Mouse (Mus musculus) kidney, adult 2 months (tissue): ENCODE data around the gene Il17rd.

Source experiments
- CTCF ChIP-seq: fragments of 200-500 bp; conservative IDR thresholded peaks from 2 replicates; pipeline ENCODE4 v1.5.1; 2011; ENCODE audit warnings: low read depth, mild to moderate bottlenecking, control low read depth, low read length, moderate library complexity, mixed read lengths; ENCODE audit not compliant: insufficient read depth, insufficient read length
- POLR2A ChIP-seq: fragments of 200-500 bp; IDR thresholded peaks from one replicate; pipeline ENCODE4 v1.6.1; 2011; ENCODE audit warnings: low read depth, low read length, control low read depth

DNA sequence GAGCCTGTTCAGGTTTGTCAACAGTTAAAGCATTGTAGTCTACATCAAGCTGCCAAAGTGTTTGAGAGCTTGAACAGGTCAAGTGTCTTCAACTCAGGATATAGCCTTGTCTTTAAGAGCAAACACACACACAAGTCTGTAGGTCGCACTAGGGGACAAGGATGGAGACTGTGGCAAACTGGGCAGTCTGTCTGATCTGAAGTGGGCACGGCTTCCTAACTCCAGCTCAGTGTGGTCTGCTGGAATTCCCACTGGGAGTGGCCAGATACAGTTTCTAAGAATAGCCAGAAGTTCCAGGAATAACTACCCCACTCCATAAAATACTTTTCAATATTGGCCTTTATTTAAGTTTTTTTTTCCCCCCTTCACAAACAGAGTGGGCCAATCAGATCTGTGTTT, 37.8 kb downstream of the Il17rd start:
- TF ChIP-seq CTCF (no peak), POLR2A (no peak)
